Mouse (Mus musculus) heart, adult 2 months (tissue): ENCODE measurements around the gene Mon2. TPM values are rescaled to one million over a fixed set of nuclear protein-coding genes. Genes with fewer than 3 reads are reported as not detected.
"Not testable (repeated sequence)": the region's sequence is repeated elsewhere in the genome, so short reads cannot be mapped to it uniquely, and the experiment has no call there.

ENCODE experiments used
- DNase-seq, 2 experiments: peaks; one replicate each; pipeline ENCODE4 v3.0.0; 2021
- H3K27ac ChIP-seq: fragments of 200-600 bp; 2 replicates; pipeline ENCODE4 v1.8.1; 2022
- H3K27me3 ChIP-seq: fragments of 200-500 bp; 2 replicates; pipeline ENCODE4 v1.6.1; 2012; ENCODE audit warnings: mild to moderate bottlenecking, low read length, inconsistent platforms, mixed read lengths; ENCODE audit not compliant: control insufficient read depth, insufficient read depth
- H3K36me3 ChIP-seq: fragments of 200-500 bp; 2 replicates; pipeline ENCODE4 v1.6.1; 2012; ENCODE audit warnings: low read length, inconsistent platforms; ENCODE audit not compliant: control insufficient read depth, insufficient read depth
- H3K4me1 ChIP-seq: fragments of 200-500 bp; 2 replicates; pipeline ENCODE4 v1.6.1; 2011; ENCODE audit warnings: low read length; ENCODE audit not compliant: control insufficient read depth, insufficient read depth
- H3K4me3 ChIP-seq: fragments of 200-600 bp; 2 replicates; pipeline ENCODE4 v1.8.1; 2022
- H3K79me2 ChIP-seq: fragments of 200-500 bp; replicated peaks from 2 replicates; pipeline ENCODE4 v1.6.1; 2012; ENCODE audit warnings: mild to moderate bottlenecking, inconsistent platforms, low read length, moderate library complexity, mixed read lengths; ENCODE audit not compliant: control insufficient read depth, insufficient read depth
- H3K9ac ChIP-seq: fragments of 200-500 bp; 2 replicates; pipeline ENCODE4 v1.6.1; 2012; ENCODE audit warnings: low read depth, mild to moderate bottlenecking, control low read depth, inconsistent platforms, low read length, mixed read lengths
- CTCF ChIP-seq: fragments of 200-600 bp; IDR thresholded peaks from 2 replicates; pipeline ENCODE4 v1.8.1; 2022; ENCODE audit warnings: antibody characterized with exemption, mild to moderate bottlenecking, moderate library complexity
- EP300 ChIP-seq: fragments of 200-500 bp; IDR thresholded peaks from 2 replicates; pipeline ENCODE4 v1.6.1; 2011; ENCODE audit warnings: low read depth, low read length, control low read depth; ENCODE audit not compliant: insufficient read depth
- POLR2A ChIP-seq: fragments of 200-500 bp; IDR thresholded peaks from 2 replicates; pipeline ENCODE4 v1.6.1; 2011; ENCODE audit warnings: mild to moderate bottlenecking, low read depth, low read length, control low read depth; ENCODE audit not compliant: insufficient read depth
- WGBS: fragments of 180-500 bp; shearing (Covaris S2); methylation state at CpG from one replicate; pipeline ENCODE4 v1.1.7; 2018; 5-methylcytosine and 5-hydroxymethylcytosine counted together
- intact Hi-C: fragments of 180-260 bp; cut with DNase I; formaldehyde crosslinking; loops from one replicate; pipeline ENCODE4 v1.15.1; 2025
- polyA plus RNA-seq: library from polyadenylated mRNA; depleted of rRNA; stranded (reverse); fragments of >200 nt; gene quantifications from 2 replicates; pipeline ENCODE4 v1.2.3, GENCODE M21; 2012
- total RNA-seq, 2 experiments: library from RNA; stranded (reverse); gene quantifications; 2 replicates each; pipeline ENCODE4 v1.2.3; 2021

The Mon2 gene
- total and polyA plus RNA-seq, 3 experiments, result 29.0 to 39.5 (median 35.7) TPM

DNA sequence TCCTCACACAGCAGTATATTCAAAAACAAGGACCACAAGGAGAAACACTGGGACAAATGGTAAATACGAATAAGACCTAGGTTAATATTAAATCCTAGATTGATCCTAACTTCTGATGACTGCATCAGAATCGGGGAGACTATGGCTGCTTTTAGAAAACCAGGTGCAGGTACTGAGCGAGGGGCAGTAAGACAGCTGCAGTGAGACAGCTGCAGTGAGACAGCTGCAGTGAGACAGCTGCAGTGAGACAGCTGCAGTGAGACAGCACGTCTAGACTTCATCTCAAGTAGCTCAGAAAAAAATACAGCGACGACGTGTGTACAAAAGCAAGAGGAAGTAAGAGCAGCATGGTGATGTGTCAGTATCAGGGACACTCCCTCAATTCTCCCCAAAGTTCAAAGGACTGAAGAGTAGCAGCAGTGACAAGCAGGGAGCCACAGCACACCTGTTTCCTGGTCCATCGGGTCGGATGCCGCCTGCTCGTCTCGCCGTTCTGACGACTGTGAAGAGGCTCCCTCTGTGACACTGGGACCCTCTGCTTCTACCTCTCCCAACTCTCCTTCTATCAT is 44.1 kb downstream of the Mon2 start:
- Histone ChIP-seq H3K4me3 (no peak overlapping the region), H3K4me1 (no peaks in the 10 kb centered on the region), H3K79me2 (no peaks in the 10 kb centered on the region), H3K27ac (no peak overlapping the region), H3K9ac (no peak overlapping the region), H3K36me3 (peaks cover under 1% of the 10 kb centered on the region; the same call in 1 of the 2 replicates), H3K27me3 (no peaks in the 10 kb centered on the region)
- WGBS, result 79% methylated on average over 14 of the region's 14 CpGs
- DNase-seq, result no peak
- intact Hi-C loops, result no loop called here
- TF ChIP-seq EP300, result no peak
- no peak for TF ChIP-seq CTCF
- no peak for TF ChIP-seq POLR2A

DNA sequence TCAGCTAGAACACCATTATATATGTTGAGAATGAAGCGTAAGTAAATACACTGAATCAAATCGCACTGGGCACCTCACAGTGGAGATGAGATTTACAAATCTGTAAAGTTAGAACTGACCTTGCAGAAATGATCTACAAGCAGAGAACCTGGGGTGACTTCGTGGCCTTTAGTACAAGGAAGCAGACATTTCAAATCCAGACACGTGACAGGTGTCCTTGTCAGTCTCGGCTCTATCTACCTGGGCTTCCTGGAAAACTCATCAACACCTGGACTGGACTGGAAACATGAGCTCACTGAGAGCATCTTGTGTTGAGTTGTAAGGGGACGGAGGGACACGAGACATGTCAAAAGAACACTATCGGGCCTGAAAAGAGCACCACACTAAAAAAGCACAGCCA is 44.9 kb downstream of the Mon2 start:
- no peaks in the 10 kb centered on the region for H3K27me3 ChIP-seq
- intact Hi-C loops, result no loop called here
- no peak for DNase-seq
- H3K79me2 ChIP-seq, result no peaks in the 10 kb centered on the region
- H3K27ac ChIP-seq, result no peak overlapping the region
- H3K36me3 ChIP-seq, result no peaks in the 10 kb centered on the region; the same call in 1 of the 2 replicates
- peaks cover 2% of the 10 kb centered on the region; the same call in 1 of the 2 replicates for H3K4me1 ChIP-seq
- H3K9ac ChIP-seq, result no peak overlapping the region
- WGBS, result 92% methylated on average over 8 of the region's 8 CpGs
- TF ChIP-seq CTCF (no peak), POLR2A (no peak), EP300 (no peak)
- no peak overlapping the region for H3K4me3 ChIP-seq

DNA sequence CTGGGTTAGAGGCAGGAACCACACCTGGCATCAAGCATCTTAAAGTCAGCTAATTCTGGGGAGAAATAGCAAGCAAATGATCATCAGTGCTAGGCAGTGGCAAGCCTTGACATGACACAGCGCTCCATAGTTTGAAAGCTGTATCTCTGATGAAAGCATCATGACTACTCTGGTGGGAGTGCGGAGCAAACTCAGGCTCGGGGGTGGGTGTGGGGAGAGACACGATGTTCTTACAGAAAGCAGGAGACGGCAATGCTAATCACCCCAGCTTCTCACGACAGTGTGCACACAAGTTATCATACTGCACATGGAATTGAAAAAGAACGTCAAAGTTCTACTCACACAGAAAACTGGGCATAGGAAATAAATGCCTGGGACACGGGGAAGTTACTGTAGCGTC is 45.7 kb downstream of the Mon2 start:
- no peaks in the 10 kb centered on the region for H3K27me3 ChIP-seq
- no peak overlapping the region for H3K9ac ChIP-seq
- peaks cover 2% of the 10 kb centered on the region; the same call in 1 of the 2 replicates for H3K4me1 ChIP-seq
- no peaks in the 10 kb centered on the region for H3K79me2 ChIP-seq
- TF ChIP-seq POLR2A, result no peak
- TF ChIP-seq EP300, result no peak
- no peak for TF ChIP-seq CTCF
- no peak overlapping the region for H3K27ac ChIP-seq
- 93% methylated on average over 9 of the region's 9 CpGs for WGBS
- no peaks in the 10 kb centered on the region; the same call in 1 of the 2 replicates for H3K36me3 ChIP-seq
- no peak for DNase-seq
- intact Hi-C loops, result no loop called here
- no peak overlapping the region for H3K4me3 ChIP-seq

DNA sequence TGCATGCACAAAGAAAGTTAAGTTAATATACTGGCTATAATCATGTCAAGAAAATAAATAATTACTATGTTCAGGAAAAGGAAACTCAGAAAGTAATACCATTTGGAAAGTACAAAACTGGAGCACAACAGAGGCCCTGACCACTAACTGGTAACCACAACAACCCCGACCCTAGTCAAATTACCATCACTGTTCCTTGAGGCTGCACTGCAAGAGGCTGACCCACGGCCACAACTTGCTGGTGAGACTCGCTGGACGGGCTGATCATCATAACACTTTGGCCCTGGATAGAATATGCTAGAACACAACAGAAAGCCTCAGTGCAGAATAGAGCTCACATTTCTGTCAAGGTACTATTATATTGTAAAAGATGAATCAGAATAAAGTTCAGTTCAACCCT is 47.4 kb downstream of the Mon2 start:
- no peaks in the 10 kb centered on the region; the same call in 1 of the 2 replicates for H3K36me3 ChIP-seq
- intact Hi-C loops, result loop anchor here (5.0 kb wide), 1 partner anchor 48 kb away; the partner anchor contains the start of gene Mon2
- no peaks in the 10 kb centered on the region for H3K27me3 ChIP-seq
- no peak overlapping the region for H3K4me3 ChIP-seq
- H3K9ac ChIP-seq, result no peak overlapping the region
- DNase-seq, result no peak
- TF ChIP-seq CTCF, result no peak
- no peak for TF ChIP-seq POLR2A
- no peak for TF ChIP-seq EP300
- H3K79me2 ChIP-seq, result no peaks in the 10 kb centered on the region
- H3K27ac ChIP-seq, result no peak overlapping the region
- H3K4me1 ChIP-seq, result peaks cover 2% of the 10 kb centered on the region; the same call in 1 of the 2 replicates
- 93% methylated on average over 4 of the region's 4 CpGs for WGBS

DNA sequence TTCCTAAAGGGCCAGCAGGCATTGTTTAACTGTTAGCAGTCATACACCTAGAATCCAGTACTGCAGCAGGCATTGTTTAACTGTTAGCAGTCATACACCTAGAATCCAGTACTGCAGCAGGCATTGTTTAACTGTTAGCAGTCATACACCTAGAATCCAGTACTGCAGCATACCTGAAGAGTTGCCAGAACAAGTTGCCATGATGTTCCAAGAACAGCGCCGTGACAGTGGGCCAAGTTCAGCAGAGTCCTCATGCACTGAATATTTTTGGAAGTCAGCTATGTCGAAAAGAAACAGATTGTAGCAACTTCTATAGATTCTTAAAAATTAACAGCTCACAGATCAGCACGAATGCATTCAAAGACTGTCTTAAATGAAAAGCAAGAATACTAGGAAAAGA is 49.6 kb downstream of the Mon2 start:
- H3K9ac ChIP-seq, H3K4me1 ChIP-seq, H3K4me3 ChIP-seq, H3K36me3 ChIP-seq, H3K79me2 ChIP-seq, H3K27me3 ChIP-seq: not testable (repeated sequence)
- peak overlapping the region; percentile 1; the same call in 1 of the 2 replicates for H3K27ac ChIP-seq
- WGBS, result 60% methylated on average over 4 of the region's 4 CpGs
- intact Hi-C loops, result loop anchor here (5.0 kb wide), 1 partner anchor 51 kb away; the partner anchor contains the start of gene Mon2
- DNase-seq, result peak in 1 of 2 experiments; percentile 57

DNA sequence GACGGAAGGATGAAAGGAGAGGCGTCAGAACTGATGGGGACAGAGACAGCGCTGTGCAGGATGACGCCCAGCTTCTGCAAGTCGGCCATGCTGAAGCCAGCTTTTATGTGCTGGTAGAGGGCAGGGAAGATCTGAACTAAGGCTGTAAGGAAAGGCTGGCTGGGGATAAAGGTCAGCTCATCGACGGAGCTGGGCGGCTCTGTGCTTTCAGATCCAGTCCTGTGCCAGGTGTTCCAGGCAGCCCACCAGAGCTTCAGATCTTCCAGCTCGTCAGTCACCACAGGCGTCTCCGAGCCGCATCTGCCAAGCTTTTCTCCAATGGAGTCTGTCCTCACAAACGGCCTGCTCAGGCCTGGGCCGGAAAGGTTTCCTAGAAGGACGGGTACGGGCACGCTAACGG is 62.9 kb downstream of the Mon2 start:
- Histone ChIP-seq H3K36me3 (no peaks in the 10 kb centered on the region), H3K27ac (no peak overlapping the region), H3K4me1 (no peaks in the 10 kb centered on the region), H3K79me2 (no peaks in the 10 kb centered on the region), H3K27me3 (no peaks in the 10 kb centered on the region), H3K4me3 (no peak overlapping the region), H3K9ac (no peak overlapping the region)
- no peak for DNase-seq
- intact Hi-C loops, result no loop called here
- TF ChIP-seq CTCF (no peak), EP300 (no peak), POLR2A (no peak)
- 74% methylated on average over 18 of the region's 18 CpGs for WGBS
